9 mouse cellular contexts compared by ENCODE assay signal in the genomic region with DNA sequence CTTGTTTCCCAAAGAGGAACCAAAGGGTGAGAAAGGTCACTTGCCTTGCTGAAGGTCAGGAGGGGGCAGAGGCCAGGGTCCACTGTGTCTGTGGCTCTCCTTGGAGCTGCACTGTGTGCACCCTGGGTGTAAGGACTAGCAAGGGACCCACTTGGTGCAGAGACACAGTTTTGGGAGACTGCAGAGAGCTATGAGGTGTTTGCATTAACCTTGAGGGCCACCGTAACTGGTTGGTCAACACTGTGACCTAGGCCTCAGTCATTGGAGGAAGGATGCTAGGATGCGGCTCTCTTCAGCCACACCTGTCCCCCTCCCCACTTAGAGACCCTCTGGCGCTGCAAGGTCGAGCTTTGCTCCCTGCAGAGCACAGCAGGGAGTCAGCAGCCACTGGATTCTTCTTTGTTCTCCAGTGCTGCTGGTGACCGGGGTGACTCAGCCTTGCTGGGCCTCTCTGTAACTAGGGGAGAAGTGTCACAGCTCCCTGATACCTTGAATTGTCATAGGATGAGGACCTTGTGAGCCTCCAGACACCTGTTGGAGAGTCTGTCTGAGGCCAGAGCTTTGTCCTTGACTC. TPM values are rescaled to one million over a fixed set of nuclear protein-coding genes. Genes with fewer than 3 reads are reported as not detected.
DNase-seq lines count a peak whose midpoint lies in the region; ATAC-seq and TF ChIP-seq lines count a peak whose summit lies in the region.
"Had no signal": no experiment of that assay in that cellular context is flagged by ENCODE, and none has a peak within 500 bp of the region (broad histone marks: within the 10 kb centered on the region; RNA-seq: fewer than 3 reads in every experiment).

No protein-coding gene starts in this region.

- intact Hi-C loops in gastrocnemius, adult 2 months (cut with DNase I) = no loop called here

- TF ChIP-seq CTCF in gastrocnemius, adult 2 months (IDR thresholded peaks at IDR 0.05) = no peak
- no peak for TF ChIP-seq CTCF in ES-Bruce4 (IDR thresholded peaks at IDR 0.05; ENCODE audit: low read depth, low read length)

- no peak for ATAC-seq in forebrain, embryonic 16.5 days
- ATAC-seq in liver, embryonic 13.5 days (ENCODE audit: low read depth) = no peak

- 39% methylated on average over 5 of the region's 5 CpGs for WGBS in forebrain, embryonic 16.5 days
- WGBS in liver, embryonic 13.5 days (ENCODE audit: insufficient replicate concordance) = 54% methylated on average over 5 of the region's 5 CpGs

- peak overlapping the region; percentile 80 for H3K4me2 ChIP-seq in forebrain, embryonic 16.5 days (ENCODE audit: low read length)
- H3K4me2 ChIP-seq in liver, embryonic 13.5 days = peak overlapping the region; percentile 96

- H3K4me3 ChIP-seq in gastrocnemius, adult 2 months = peak overlapping the region; percentile 93
- H3K4me3 ChIP-seq in ES-Bruce4 (ENCODE audit: low read depth, low read length) = no peak overlapping the region
- peak overlapping the region; percentile 87 for H3K4me3 ChIP-seq in forebrain, embryonic 16.5 days (replicated peaks; ENCODE audit: low read length)
- peak overlapping the region; percentile 86 for H3K4me3 ChIP-seq in liver, embryonic 13.5 days (replicated peaks)

- H3K9me3 ChIP-seq in ES-Bruce4 (replicated peaks; ENCODE audit: control insufficient read depth, insufficient read depth, low read length, poor library complexity, severe bottlenecking) = no peaks in the 10 kb centered on the region
- H3K9me3 ChIP-seq in forebrain, embryonic 16.5 days (ENCODE audit: control insufficient read depth, low read length) = no peaks in the 10 kb centered on the region
- H3K9me3 ChIP-seq in liver, embryonic 13.5 days (replicated peaks) = no peaks in the 10 kb centered on the region
- H3K9me3 ChIP-seq: embryonic facial prominence, embryonic 15.5 days had no signal

- peak overlapping the region; percentile 94 for H3K27ac ChIP-seq in gastrocnemius, adult 2 months
- no peak overlapping the region for H3K27ac ChIP-seq in ES-Bruce4 (ENCODE audit: insufficient read depth, low read length)
- no peak overlapping the region for H3K27ac ChIP-seq in forebrain, embryonic 16.5 days (ENCODE audit: low read length)
- peak overlapping the region; percentile 97 for H3K27ac ChIP-seq in liver, embryonic 13.5 days
- H3K27ac ChIP-seq: embryonic facial prominence, embryonic 15.5 days had no signal

- H3K4me1 ChIP-seq in ES-Bruce4 (ENCODE audit: control insufficient read depth, insufficient read depth, low read length) = peaks cover 12% of the 10 kb centered on the region
- peaks cover 57% of the 10 kb centered on the region for H3K4me1 ChIP-seq in forebrain, embryonic 16.5 days (replicated peaks; ENCODE audit: control insufficient read depth, insufficient read depth, low read length)
- peaks cover 97% of the 10 kb centered on the region for H3K4me1 ChIP-seq in liver, embryonic 13.5 days (replicated peaks)

- DNase-seq in gastrocnemius, adult 2 months = peak; percentile 16
- DNase-seq in gastrocnemius, postnatal 25 days = no peak
- no peak for DNase-seq in liver, embryonic 13.5 days
- no peak for DNase-seq in ovary, postnatal 10 days (ENCODE audit: low spot score)
- DNase-seq in retina, postnatal 1 day = no peak
- DNase-seq in lung, postnatal 10 days = no peak

- no peaks in the 10 kb centered on the region for H3K36me3 ChIP-seq in ES-Bruce4 (ENCODE audit: control insufficient read depth, insufficient read depth, low read length, poor library complexity, severe bottlenecking)
- H3K36me3 ChIP-seq in forebrain, embryonic 16.5 days (ENCODE audit: control insufficient read depth, insufficient read depth) = no peaks in the 10 kb centered on the region
- H3K36me3 ChIP-seq in liver, embryonic 13.5 days = peaks cover 4% of the 10 kb centered on the region
- H3K36me3 ChIP-seq: embryonic facial prominence, embryonic 15.5 days had no signal

- peak; percentile 85 for TF ChIP-seq EP300 in ES-Bruce4 (IDR thresholded peaks at IDR 0.05; ENCODE audit: insufficient read depth, low read depth, low read length)

- TF ChIP-seq POLR2A in ES-Bruce4 (IDR thresholded peaks at IDR 0.05; ENCODE audit: insufficient read depth, low read length) = no peak

- no peak overlapping the region for H3K9ac ChIP-seq in ES-Bruce4 (ENCODE audit: low read depth, poor library complexity, severe bottlenecking)
- no peak overlapping the region for H3K9ac ChIP-seq in forebrain, embryonic 16.5 days (replicated peaks; ENCODE audit: low read depth, low read length)
- peak overlapping the region; percentile 99 for H3K9ac ChIP-seq in liver, embryonic 13.5 days
- H3K9ac ChIP-seq: embryonic facial prominence, embryonic 15.5 days had no signal

- no peaks in the 10 kb centered on the region for H3K27me3 ChIP-seq in ES-Bruce4 (ENCODE audit: control insufficient read depth, insufficient read depth, low read length, poor library complexity, severe bottlenecking)
- H3K27me3 ChIP-seq in forebrain, embryonic 16.5 days (replicated peaks; ENCODE audit: control insufficient read depth, insufficient read depth, low read length) = no peaks in the 10 kb centered on the region
- no peaks in the 10 kb centered on the region for H3K27me3 ChIP-seq in liver, embryonic 13.5 days
- H3K27me3 ChIP-seq: embryonic facial prominence, embryonic 15.5 days had no signal

RNA-seq across cellular contexts. Expression of gene Arrb1, which starts 2.0 kb away (rescaled TPM):
- 10 to 100 TPM in 1 of 2 experiments, 1 to 10 TPM in 1; 6.9 to 10.8 TPM for total RNA-seq in gastrocnemius, adult 2 months (2021)
- total RNA-seq in gastrocnemius, postnatal 25 days (2021) = 10 to 100 TPM; 12.4 to 15.6 TPM
- 28.9 and 31.7 TPM in 2 replicates for polyA plus RNA-seq in ES-Bruce4 (2011; ENCODE audit: insufficient read depth, insufficient read length, low read depth, missing spikeins)
- 16.3 and 18.1 TPM in 2 replicates for polyA plus RNA-seq in forebrain, embryonic 16.5 days (2015; fragmentation: Nextera tagmentation; extraction: Ambion mirVana)
- polyA plus RNA-seq in liver, embryonic 13.5 days (2015; fragmentation: Nextera tagmentation; extraction: Ambion mirVana) = 96.5 and 121 TPM in 2 replicates

RNA-seq across cellular contexts. Expression of gene Rps3, which starts 53.7 kb away (rescaled TPM):
- 100 to 1,000 TPM; 242 to 287 TPM for total RNA-seq in gastrocnemius, adult 2 months (2021)
- 100 to 1,000 TPM; 239 to 240 TPM for total RNA-seq in gastrocnemius, postnatal 25 days (2021)
- polyA plus RNA-seq in ES-Bruce4 (2011; ENCODE audit: insufficient read depth, insufficient read length, low read depth, missing spikeins) = 2,316 and 2,405 TPM in 2 replicates
- polyA plus RNA-seq in forebrain, embryonic 16.5 days (2015; fragmentation: Nextera tagmentation; extraction: Ambion mirVana) = 503 and 525 TPM in 2 replicates
- polyA plus RNA-seq in liver, embryonic 13.5 days (2015; fragmentation: Nextera tagmentation; extraction: Ambion mirVana) = 741 and 746 TPM in 2 replicates

Comparison
In these comparisons a context has a peak if more than half of its experiments do, and no peak if none do; other contexts are left out.
1. H3K27ac ChIP-seq: peak in gastrocnemius, adult 2 months (single experiment) and liver, embryonic 13.5 days (single experiment); none in ES-Bruce4 (single experiment) and forebrain, embryonic 16.5 days (single experiment).